9 mouse cellular contexts compared by ENCODE assay signal in the genomic region with DNA sequence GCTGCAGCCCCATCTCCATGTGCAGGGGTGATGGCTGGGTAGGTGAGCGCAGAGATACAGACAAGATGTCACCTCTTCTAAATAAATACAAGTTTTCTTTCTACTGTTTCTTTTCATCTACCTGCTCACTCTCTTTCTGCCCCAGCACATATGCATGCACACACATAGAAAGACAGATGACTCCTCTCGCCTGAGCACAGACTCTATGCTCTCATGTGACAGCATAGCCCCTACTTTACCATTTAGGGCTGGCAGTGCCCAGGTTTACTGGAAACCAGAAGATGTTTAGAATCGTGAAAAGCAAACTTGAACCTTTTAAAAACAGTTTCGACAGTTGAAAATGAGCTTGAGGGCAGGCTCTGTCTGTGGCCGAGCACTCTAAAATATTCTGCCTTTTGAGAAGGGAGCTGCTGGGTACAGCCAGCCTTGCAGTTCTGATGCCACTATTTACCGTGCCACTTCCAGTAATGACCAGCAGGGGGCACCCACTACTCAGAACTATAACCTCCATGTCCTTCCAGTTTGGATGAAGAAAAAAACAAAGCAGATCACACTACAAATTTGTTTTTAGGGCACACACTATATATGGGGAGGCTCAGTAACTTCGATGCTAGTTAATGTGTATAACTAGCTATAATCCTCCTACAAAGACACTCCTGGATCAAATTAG. TPM values are rescaled to one million over a fixed set of nuclear protein-coding genes. Genes with fewer than 3 reads are reported as not detected.
DNase-seq lines count a peak whose midpoint lies in the region; ATAC-seq lines count a peak whose summit lies in the region.
"Had no signal": no experiment of that assay in that cellular context is flagged by ENCODE, and none has a peak within 500 bp of the region (broad histone marks: within the 10 kb centered on the region; RNA-seq: fewer than 3 reads in every experiment).

No protein-coding gene starts in this region.

- no peaks in the 10 kb centered on the region for H3K36me3 ChIP-seq in kidney, embryonic 15.5 days
- H3K36me3 ChIP-seq: embryonic facial prominence, embryonic 12.5 days had no signal

- no peaks in the 10 kb centered on the region for H3K9me3 ChIP-seq in kidney, embryonic 15.5 days (replicated peaks)
- H3K9me3 ChIP-seq: embryonic facial prominence, embryonic 12.5 days had no signal

- peak; percentile 85 for DNase-seq in kidney, adult 18-20 months
- peak; percentile 76 for DNase-seq in cerebellum, adult 9-11 months
- DNase-seq in frontal cortex, postnatal 10 days (ENCODE audit: low spot score in 2 of 2): peak; percentile 64 to 82
- peak; percentile 74 for DNase-seq in induced T-regulatory cell, adult 2 months (ENCODE audit: low read depth)
- peak; percentile 87 for DNase-seq in left cerebral cortex, postnatal 4 days
- DNase-seq in neural tube, embryonic 10.5 days (ENCODE audit: extremely low spot score, low spot score): peak; percentile 85
- DNase-seq in testis, postnatal 10 days (ENCODE audit: low spot score): peak; percentile 85

- H3K4me1 ChIP-seq in kidney, embryonic 15.5 days: no peaks in the 10 kb centered on the region
- H3K4me1 ChIP-seq: embryonic facial prominence, embryonic 12.5 days had no signal

- WGBS in kidney, embryonic 15.5 days: 37% methylated on average over 7 of the region's 7 CpGs

- no peak overlapping the region for H3K27ac ChIP-seq in kidney, embryonic 15.5 days
- H3K27ac ChIP-seq: embryonic facial prominence, embryonic 12.5 days had no signal

- no peak overlapping the region for H3K9ac ChIP-seq in kidney, embryonic 15.5 days
- H3K9ac ChIP-seq: embryonic facial prominence, embryonic 12.5 days had no signal

- H3K4me2 ChIP-seq in kidney, embryonic 15.5 days: no peak overlapping the region
- H3K4me2 ChIP-seq: embryonic facial prominence, embryonic 12.5 days had no signal

- no peak overlapping the region for H3K4me3 ChIP-seq in kidney, embryonic 15.5 days (replicated peaks)
- H3K4me3 ChIP-seq: embryonic facial prominence, embryonic 12.5 days had no signal

- peaks cover 25% of the 10 kb centered on the region for H3K27me3 ChIP-seq in kidney, embryonic 15.5 days
- H3K27me3 ChIP-seq: embryonic facial prominence, embryonic 12.5 days had no signal

- intact Hi-C loops in left cerebral cortex, postnatal 4 days (cut with DNase I): loop anchor here (2.0 to 5.0 kb wide), 2 partner anchors 188 to 323 kb away; no protein-coding TSS in a partner anchor

- no peak for ATAC-seq in kidney, embryonic 15.5 days (replicated peaks; ENCODE audit: low FRiP score)

RNA-seq across cellular contexts. Expression of gene Gm17087, which starts 47.3 kb away (rescaled TPM):
- not detected in 2 replicates for polyA plus RNA-seq in kidney, embryonic 15.5 days (2015; fragmentation: Nextera tagmentation; extraction: Ambion mirVana)
- not detected for total RNA-seq in left cerebral cortex, postnatal 4 days (2021)
- polyA plus RNA-seq: embryonic facial prominence, embryonic 12.5 days had no signal
